Mouse (Mus musculus) myocyte (in vitro differentiated cells): ENCODE data around the gene Letm1. TPM values are rescaled to one million over a fixed set of nuclear protein-coding genes. Genes with fewer than 3 reads are reported as not detected.

ENCODE experiments used
- H3K27me3 ChIP-seq: one replicate; pipeline ENCODE4 v1.6.1; 2011; ENCODE audit not compliant: control insufficient read depth, insufficient read depth, insufficient read length
- H3K36me3 ChIP-seq: one replicate; pipeline ENCODE4 v1.6.1; 2011; ENCODE audit not compliant: control insufficient read depth, insufficient read depth
- H3K4me2 ChIP-seq: one replicate; pipeline ENCODE4 v1.6.1; 2011; ENCODE audit warnings: low read depth, control low read depth
- H3K4me3 ChIP-seq: one replicate; pipeline ENCODE4 v1.5.1; 2011; ENCODE audit warnings: mild to moderate bottlenecking, control low read depth, moderate library complexity
- H3K79me2 ChIP-seq: one replicate; pipeline ENCODE4 v1.6.1; 2011; ENCODE audit not compliant: control insufficient read depth, insufficient read depth
- H3ac ChIP-seq: one replicate; pipeline ENCODE4 v1.6.1; 2011; ENCODE audit not compliant: control insufficient read depth, insufficient read length
- CEBPB ChIP-seq: IDR thresholded peaks from 2 replicates; pipeline ENCODE4 v1.6.1; 2011; ENCODE audit warnings: mild to moderate bottlenecking, moderate library complexity; ENCODE audit not compliant: poor library complexity, insufficient read depth, severe bottlenecking
- E2F4 ChIP-seq: IDR thresholded peaks from one replicate; pipeline ENCODE4 v1.6.1; 2011; ENCODE audit warnings: mild to moderate bottlenecking, control low read depth, moderate library complexity; ENCODE audit not compliant: insufficient read depth
- MAX ChIP-seq: IDR thresholded peaks from one replicate; pipeline ENCODE4 v1.6.1; 2011; ENCODE audit warnings: low read depth, mild to moderate bottlenecking, control low read depth
- MYOD1 ChIP-seq, 3 experiments: IDR thresholded peaks; one replicate each; pipeline ENCODE4 v1.6.1; 2011; ENCODE audit warnings: control low read depth in 2 of 3, low read depth in 2 of 3, mild to moderate bottlenecking in 2 of 3, moderate library complexity in 1 of 3; ENCODE audit not compliant: insufficient read length in 2 of 3, control insufficient read depth in 1 of 3
- MYOG ChIP-seq, 3 experiments: IDR thresholded peaks; one replicate each; pipeline ENCODE4 v1.6.1; 2011; ENCODE audit warnings: control low read depth in 2 of 3, low read depth in 2 of 3, mild to moderate bottlenecking in 2 of 3; ENCODE audit not compliant: insufficient read length in 2 of 3, control insufficient read depth in 1 of 3, insufficient read depth in 1 of 3
- POLR2A ChIP-seq: IDR thresholded peaks from one replicate; pipeline ENCODE4 v1.6.1; 2011; ENCODE audit warnings: low read depth, mild to moderate bottlenecking, control low read depth, moderate library complexity; ENCODE audit not compliant: insufficient read length
- POLR2AphosphoS2 ChIP-seq: IDR thresholded peaks from one replicate; pipeline ENCODE4 v1.6.1; 2011; ENCODE audit warnings: low read depth, control low read depth; ENCODE audit not compliant: insufficient read length
- REST ChIP-seq: IDR thresholded peaks from one replicate; pipeline ENCODE4 v1.6.1; 2011; ENCODE audit warnings: mild to moderate bottlenecking, control low read depth, moderate library complexity; ENCODE audit not compliant: insufficient read depth, insufficient read length
- SRF ChIP-seq: IDR thresholded peaks from one replicate; pipeline ENCODE4 v1.6.1; 2011; ENCODE audit warnings: low read depth; ENCODE audit not compliant: control insufficient read depth, insufficient read length
- TCF12 ChIP-seq: IDR thresholded peaks from one replicate; pipeline ENCODE4 v1.6.1; 2011; ENCODE audit warnings: mild to moderate bottlenecking, control low read depth; ENCODE audit not compliant: poor library complexity, insufficient read depth, severe bottlenecking
- TCF3 ChIP-seq: IDR thresholded peaks from one replicate; pipeline ENCODE4 v1.6.1; 2011; ENCODE audit warnings: low read depth, control low read depth; ENCODE audit not compliant: insufficient read length
- USF1 ChIP-seq: IDR thresholded peaks from one replicate; pipeline ENCODE4 v1.6.1; 2011; ENCODE audit warnings: low read depth, mild to moderate bottlenecking, control low read depth, moderate library complexity
- polyA plus RNA-seq: library from polyadenylated mRNA; unstranded; fragments of >200 nt; fragmentation: generic; extraction: Trizol; gene quantifications from one replicate; pipeline ENCODE4 v1.2.1, GENCODE M21; 2012; ENCODE audit warnings: missing spikeins

Gene Letm1
- polyA plus RNA-seq, 1 experiment = 29.2 TPM

DNA sequence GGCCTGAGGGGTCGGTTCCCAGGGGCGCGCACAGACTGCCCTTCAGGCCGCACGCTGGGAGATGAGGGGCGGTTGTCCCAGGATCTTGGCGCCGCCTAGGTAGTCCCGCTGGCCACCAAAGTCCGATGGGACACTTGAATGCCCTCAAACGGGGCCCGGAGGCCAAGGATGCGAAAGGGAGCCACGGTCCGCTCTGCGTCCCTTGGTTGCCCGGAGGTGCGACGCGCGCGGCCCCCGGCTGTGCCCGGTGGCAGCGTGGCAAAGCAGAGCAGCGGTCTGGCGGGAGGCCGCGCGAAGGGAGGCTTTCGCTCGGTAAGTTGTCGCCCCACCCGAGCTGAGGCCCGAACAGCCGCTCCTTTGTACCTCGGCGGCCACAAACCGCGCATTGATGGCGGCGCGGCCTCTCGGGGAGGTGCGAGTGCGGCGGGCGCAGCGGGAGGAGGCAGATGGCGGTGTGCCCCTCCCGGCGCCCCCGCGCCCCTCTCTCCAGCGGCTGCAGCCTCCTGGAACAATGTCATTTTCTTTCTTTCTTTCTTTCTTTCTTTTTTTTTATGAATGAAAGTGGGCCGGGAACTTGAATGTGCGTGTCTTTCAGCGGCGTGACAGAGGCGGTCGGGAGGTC is 59.5 kb downstream of the Letm1 start:
- Histone ChIP-seq H3K4me3 (peak overlapping the region; percentile 31), H3ac (no peak overlapping the region), H3K79me2 (no peaks in the 10 kb centered on the region), H3K36me3 (no peaks in the 10 kb centered on the region), H3K27me3 (peaks cover 27% of the 10 kb centered on the region), H3K4me2 (peak overlapping the region; percentile 68)
- no peak for TF ChIP-seq MYOG (IDR thresholded peaks at IDR 0.05; ENCODE audit: control insufficient read depth in 1 of 3, insufficient read depth in 1 of 3, insufficient read length in 2 of 3, low read depth in 2 of 3)
- no peak for TF ChIP-seq POLR2AphosphoS2
- no peak for TF ChIP-seq POLR2A
- TF ChIP-seq TCF3 = no peak
- TF ChIP-seq REST = no peak
- no peak for TF ChIP-seq USF1
- no peak for TF ChIP-seq MAX
- no peak for TF ChIP-seq CEBPB
- TF ChIP-seq MYOD1 (IDR thresholded peaks at IDR 0.05; ENCODE audit: control insufficient read depth in 1 of 3, insufficient read length in 2 of 3, low read depth in 2 of 3) = no peak
- no peak for TF ChIP-seq SRF
- no peak for TF ChIP-seq TCF12
- TF ChIP-seq E2F4 = no peak

DNA sequence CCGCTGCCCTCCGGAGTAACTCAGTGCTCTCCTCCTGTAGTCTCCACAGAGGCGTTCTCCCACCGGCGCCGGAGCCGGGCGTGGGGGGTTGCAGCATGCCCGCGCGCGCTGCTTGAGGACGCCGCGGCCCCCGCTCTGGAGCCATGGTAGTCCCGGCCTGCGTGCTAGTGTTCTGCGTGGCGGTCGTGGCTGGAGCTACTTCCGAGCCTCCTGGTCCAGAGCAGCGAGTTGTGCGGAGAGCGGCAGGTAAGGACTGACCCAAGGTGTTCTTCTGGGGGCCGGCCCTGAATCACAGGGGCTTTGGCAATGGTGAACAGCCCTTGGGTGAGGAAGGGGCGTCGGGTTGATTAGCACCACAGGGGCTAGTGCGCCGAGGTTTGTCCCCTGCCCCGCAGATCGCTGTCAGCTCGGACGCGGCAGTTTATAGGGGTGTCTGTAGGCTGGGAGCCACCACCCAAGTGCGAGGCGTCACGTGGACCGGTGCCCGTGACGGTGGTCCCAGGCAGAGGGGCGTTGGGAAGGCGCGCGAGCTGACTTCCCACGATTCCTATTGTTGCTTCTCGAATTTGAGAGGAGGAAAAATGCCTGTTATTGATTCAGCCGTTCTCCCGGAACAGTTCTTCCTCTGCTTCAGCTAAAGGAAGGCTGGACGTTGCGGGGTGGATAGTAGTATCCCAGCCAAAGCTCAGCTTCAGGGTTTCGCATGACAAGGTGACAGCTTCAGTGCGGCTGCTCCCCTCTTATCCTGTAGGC is 60.2 kb downstream of the Letm1 start:
- Histone ChIP-seq H3K27me3 (peaks cover 20% of the 10 kb centered on the region), H3K36me3 (no peaks in the 10 kb centered on the region), H3ac (peak overlapping the region; percentile 53), H3K4me2 (peak overlapping the region; percentile 68), H3K4me3 (peak overlapping the region; percentile 31), H3K79me2 (no peaks in the 10 kb centered on the region)
- TF ChIP-seq POLR2AphosphoS2 (no peak), POLR2A (no peak), SRF (no peak), MYOD1 (IDR thresholded peaks at IDR 0.05; ENCODE audit: control insufficient read depth in 1 of 3, insufficient read length in 2 of 3, low read depth in 2 of 3) (no peak), CEBPB (no peak)

DNA sequence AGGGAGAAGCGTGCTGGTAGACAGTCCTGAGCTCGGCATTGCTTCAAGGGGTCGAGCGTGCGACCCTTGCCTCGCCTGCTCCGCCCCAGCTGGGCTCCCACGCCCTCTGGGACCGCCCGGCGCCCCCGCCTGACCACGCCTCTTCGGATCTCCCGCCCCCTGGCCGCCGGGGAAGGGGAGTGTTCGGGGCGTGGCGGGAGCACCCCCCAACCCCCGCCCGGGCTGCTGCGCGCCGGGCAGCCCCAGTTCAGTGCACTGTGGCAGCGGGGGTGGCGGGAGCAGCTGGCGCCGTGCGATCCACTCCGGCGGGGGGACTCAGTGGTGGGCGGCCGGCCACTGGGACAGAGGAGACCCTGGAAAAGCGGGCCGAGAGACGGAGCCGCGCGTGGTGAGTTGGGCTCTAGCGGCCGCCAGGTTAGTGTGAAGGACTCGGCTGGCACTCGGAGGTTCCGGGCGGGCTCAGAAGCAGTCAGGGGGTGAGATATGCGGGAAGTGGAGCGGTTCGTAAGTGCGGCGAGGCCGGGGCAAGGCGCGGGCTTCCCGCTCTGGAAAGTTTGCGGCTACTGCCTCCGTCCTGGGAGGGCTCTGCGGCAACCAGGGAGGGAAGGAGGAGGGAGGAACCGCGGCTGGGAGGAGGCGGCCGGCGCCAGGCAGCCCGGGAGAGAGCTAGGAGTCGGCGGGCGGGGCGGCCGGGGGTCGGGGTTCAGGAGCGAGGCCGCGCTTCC is 60.9 kb downstream of the Letm1 start, which contains the start of gene Fgfr3:
Fgfr3 (plus strand) TSS at position 134 of the 725 bp plus-strand sequence.
- Histone ChIP-seq H3K4me2 (peak within 1 kb of the TSS; percentile 68), H3K4me3 (peak within 1 kb of the TSS; percentile 31), H3K27me3 (peaks cover 20% of the 10 kb centered on the region), H3K36me3 (no peaks in the 10 kb centered on the region), H3K79me2 (no peaks in the 10 kb centered on the region), H3ac (peak within 1 kb of the TSS; percentile 53)
- TF ChIP-seq CEBPB (no peak), MYOD1 (IDR thresholded peaks at IDR 0.05; ENCODE audit: control insufficient read depth in 1 of 3, insufficient read length in 2 of 3, low read depth in 2 of 3) (peak in 2 of 3 experiments; percentile 14 to 78), POLR2A (peak; percentile 71), MYOG (IDR thresholded peaks at IDR 0.05; ENCODE audit: control insufficient read depth in 1 of 3, insufficient read depth in 1 of 3, insufficient read length in 2 of 3, low read depth in 2 of 3) (peak in 2 of 3 experiments; percentile 23 to 45)

DNA sequence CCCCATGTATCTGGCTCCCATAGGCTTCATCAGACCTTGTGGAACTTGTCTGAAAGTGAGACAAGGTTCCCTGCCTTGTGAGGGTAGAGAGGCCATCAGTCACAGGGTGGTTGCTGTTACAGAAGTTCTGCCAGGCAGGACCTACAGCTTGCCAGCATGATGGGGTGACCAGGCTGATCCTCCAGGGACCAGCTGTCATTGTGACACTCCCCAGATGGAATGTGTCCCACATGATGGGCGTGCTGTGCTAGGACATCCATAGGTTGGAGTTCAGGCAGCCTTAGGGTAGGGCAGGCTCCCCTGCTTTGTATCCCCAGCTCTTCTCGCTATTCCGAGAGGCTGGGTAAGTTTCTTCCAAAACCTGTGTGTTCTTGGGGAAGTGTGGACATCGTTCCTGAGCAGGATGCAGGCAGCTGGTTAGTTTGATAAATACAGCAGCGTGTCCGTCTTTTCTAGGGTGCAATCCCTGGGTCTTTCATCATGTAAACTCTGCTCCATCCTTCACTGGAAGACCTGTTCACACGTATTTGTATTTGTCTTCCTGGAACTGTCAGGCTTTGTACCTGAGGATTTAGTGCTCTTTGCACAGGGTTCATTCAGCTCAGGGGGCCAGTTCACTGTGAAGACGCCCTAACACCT is 61.6 kb downstream of the Letm1 start:
- H3K36me3 ChIP-seq = no peaks in the 10 kb centered on the region
- no peak for TF ChIP-seq SRF
- peak; percentile 28 for TF ChIP-seq TCF3
- peak; percentile 11 to 92 (median 56) for TF ChIP-seq MYOD1 (IDR thresholded peaks at IDR 0.05; ENCODE audit: control insufficient read depth in 1 of 3, insufficient read length in 2 of 3, low read depth in 2 of 3)
- TF ChIP-seq MYOG (IDR thresholded peaks at IDR 0.05; ENCODE audit: control insufficient read depth in 1 of 3, insufficient read depth in 1 of 3, insufficient read length in 2 of 3, low read depth in 2 of 3) = peak; percentile 63 to 95 (median 72)
- no peak for TF ChIP-seq USF1
- TF ChIP-seq TCF12 = peak; percentile 28
- peak overlapping the region; percentile 31 for H3K4me3 ChIP-seq
- H3K27me3 ChIP-seq = peaks cover 20% of the 10 kb centered on the region
- H3K4me2 ChIP-seq = peak overlapping the region; percentile 68
- H3K79me2 ChIP-seq = no peaks in the 10 kb centered on the region
- peak overlapping the region; percentile 53 for H3ac ChIP-seq
